Mouse (Mus musculus) hindbrain, embryonic 15.5 days (tissue): ENCODE measurements around the gene Pip5k1c. TPM values are rescaled to one million over a fixed set of nuclear protein-coding genes. Genes with fewer than 3 reads are reported as not detected.
A peak's percentile ranks its signal among the peaks of the same experiment; 100 is the strongest.

Experiments
- ATAC-seq: fragments of 200-750 bp; cut with Nextera tagmentation; 2 replicates; pipeline ENCODE4 v1.8.0; 2017; ENCODE audit warnings: low read depth, moderate number of reproducible peaks, moderate TSS enrichment; ENCODE audit not compliant: low FRiP score
- H3K27ac ChIP-seq: fragments of 300-500 bp; sonication (generic); replicated peaks from 2 replicates; pipeline ENCODE4 v1.5.1; 2015; ENCODE audit warnings: mild to moderate bottlenecking, inconsistent platforms
- H3K27me3 ChIP-seq: fragments of 300-500 bp; sonication (generic); 2 replicates; pipeline ENCODE4 v1.6.1; 2015; ENCODE audit warnings: control low read depth, inconsistent platforms
- H3K36me3 ChIP-seq: fragments of 300-500 bp; sonication (generic); 2 replicates; pipeline ENCODE4 v1.6.1; 2015; ENCODE audit warnings: control low read depth, inconsistent platforms
- H3K4me1 ChIP-seq: fragments of 300-500 bp; sonication (generic); replicated peaks from 2 replicates; pipeline ENCODE4 v1.6.1; 2015; ENCODE audit warnings: control low read depth, inconsistent platforms
- H3K4me2 ChIP-seq: fragments of 300-500 bp; sonication (generic); 2 replicates; pipeline ENCODE4 v1.6.1; 2015; ENCODE audit warnings: moderate library complexity, mild to moderate bottlenecking, inconsistent platforms
- H3K4me3 ChIP-seq: fragments of 300-500 bp; sonication (generic); 2 replicates; pipeline ENCODE4 v1.5.1; 2015; ENCODE audit warnings: mild to moderate bottlenecking, inconsistent platforms
- H3K9ac ChIP-seq: fragments of 300-500 bp; sonication (generic); 2 replicates; pipeline ENCODE4 v1.6.1; 2015; ENCODE audit warnings: inconsistent platforms
- H3K9me3 ChIP-seq: fragments of 300-500 bp; sonication (generic); 2 replicates; pipeline ENCODE4 v1.6.1; 2016; ENCODE audit warnings: control low read depth, inconsistent platforms
- WGBS: fragments of 180-500 bp; shearing (Covaris S2); methylation state at CpG from one replicate; pipeline ENCODE4 v1.1.7; 2015; 5-methylcytosine and 5-hydroxymethylcytosine counted together
- polyA plus RNA-seq: library from polyadenylated mRNA; unstranded; fragments of >200 nt; fragmentation: Nextera tagmentation; extraction: Ambion mirVana; gene quantifications from 2 replicates; pipeline ENCODE4 v1.2.1, GENCODE M21; 2015

Gene Pip5k1c
- polyA plus RNA-seq, 1 experiment from 2014 or later: 151 TPM

DNA sequence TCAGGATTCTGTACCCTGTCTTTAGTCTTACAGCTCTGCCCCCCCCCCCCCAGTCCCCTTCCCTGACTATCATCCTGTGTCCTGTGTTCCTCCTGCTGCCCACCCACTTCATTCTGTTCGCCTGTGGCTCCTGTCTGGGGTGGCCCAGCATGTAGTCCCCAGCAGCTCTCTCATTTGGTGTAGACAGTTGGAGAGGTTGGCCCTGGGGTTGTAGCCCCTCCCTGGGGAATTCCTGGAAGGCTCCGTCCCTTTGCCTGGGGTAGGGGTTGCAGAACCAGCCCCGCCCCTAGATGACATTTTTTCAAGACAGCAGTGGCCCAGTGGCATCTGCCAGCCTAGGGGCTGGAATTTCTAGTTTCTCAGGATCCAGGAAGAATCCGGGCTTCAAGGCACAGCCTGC is 65.4 kb downstream of the Pip5k1c start:
- H3K27ac ChIP-seq: no peak overlapping the region
- H3K9ac ChIP-seq: peak overlapping the region; percentile 66
- H3K27me3 ChIP-seq: peaks cover 9% of the 10 kb centered on the region
- WGBS: 29% methylated on average over 4 of the region's 4 CpGs
- peaks cover 27% of the 10 kb centered on the region for H3K4me1 ChIP-seq
- H3K4me2 ChIP-seq: peak overlapping the region; percentile 83
- ATAC-seq: no peak
- H3K4me3 ChIP-seq: peak overlapping the region; percentile 92
- no peaks in the 10 kb centered on the region; the same call in none of the 2 replicates for H3K36me3 ChIP-seq
- no peaks in the 10 kb centered on the region for H3K9me3 ChIP-seq

DNA sequence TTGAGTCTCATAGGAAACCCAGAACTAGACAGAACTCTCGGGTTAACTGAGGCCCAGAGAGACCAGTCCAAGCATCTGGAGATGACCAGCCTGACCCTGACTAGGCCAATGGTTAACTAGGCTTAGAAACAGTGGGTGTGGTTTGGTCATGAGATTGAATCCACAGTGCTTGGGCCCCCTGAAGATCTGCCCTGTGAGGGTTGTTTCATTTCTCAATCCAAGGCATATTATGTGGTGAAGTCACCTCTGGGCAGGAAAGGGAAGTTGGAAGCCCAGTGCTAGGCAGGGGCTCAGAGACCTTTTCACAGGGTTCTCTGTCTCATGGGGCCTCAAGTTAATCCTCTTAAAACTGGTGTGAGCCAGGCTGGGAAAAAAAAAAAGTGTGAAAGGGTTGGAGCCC is 66.1 kb downstream of the Pip5k1c start:
- peaks cover 15% of the 10 kb centered on the region for H3K27me3 ChIP-seq
- peak overlapping the region; percentile 92; the same call in 1 of the 2 replicates for H3K4me3 ChIP-seq
- no peak for ATAC-seq
- peak overlapping the region; percentile 83 for H3K4me2 ChIP-seq
- no peaks in the 10 kb centered on the region for H3K9me3 ChIP-seq
- WGBS: 37% methylated on average over 1 of the region's 1 CpGs
- no peaks in the 10 kb centered on the region; the same call in none of the 2 replicates for H3K36me3 ChIP-seq
- peaks cover 33% of the 10 kb centered on the region for H3K4me1 ChIP-seq
- H3K27ac ChIP-seq: no peak overlapping the region
- no peak overlapping the region; the same call in 1 of the 2 replicates for H3K9ac ChIP-seq

DNA sequence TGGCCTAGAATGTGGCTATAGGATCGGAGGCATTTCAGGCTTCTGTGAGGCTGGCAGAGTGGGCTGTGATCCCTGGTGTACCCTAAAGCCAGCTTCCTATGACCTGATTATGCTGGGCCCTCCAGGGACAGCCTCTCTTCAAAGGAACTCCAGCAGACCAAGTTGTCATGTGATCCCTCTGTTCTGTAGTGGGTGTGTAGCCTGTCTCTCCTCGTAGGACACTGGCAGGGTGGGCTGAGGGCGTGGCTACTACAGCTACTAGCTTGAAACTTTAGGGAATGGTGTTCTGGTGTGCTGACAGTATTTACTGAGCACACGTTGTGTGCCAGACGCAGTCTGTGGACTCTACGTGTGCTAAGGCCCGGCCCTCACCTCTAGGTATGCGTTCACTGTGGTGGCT is 68.0 kb downstream of the Pip5k1c start:
- Histone ChIP-seq H3K9ac (no peak overlapping the region), H3K27ac (no peak overlapping the region), H3K27me3 (peaks cover 18% of the 10 kb centered on the region), H3K4me1 (peaks cover 50% of the 10 kb centered on the region), H3K4me2 (no peak overlapping the region), H3K36me3 (no peaks in the 10 kb centered on the region; the same call in none of the 2 replicates), H3K9me3 (no peaks in the 10 kb centered on the region), H3K4me3 (no peak overlapping the region)
- no peak for ATAC-seq
- WGBS: 76% methylated on average over 8 of the region's 8 CpGs

DNA sequence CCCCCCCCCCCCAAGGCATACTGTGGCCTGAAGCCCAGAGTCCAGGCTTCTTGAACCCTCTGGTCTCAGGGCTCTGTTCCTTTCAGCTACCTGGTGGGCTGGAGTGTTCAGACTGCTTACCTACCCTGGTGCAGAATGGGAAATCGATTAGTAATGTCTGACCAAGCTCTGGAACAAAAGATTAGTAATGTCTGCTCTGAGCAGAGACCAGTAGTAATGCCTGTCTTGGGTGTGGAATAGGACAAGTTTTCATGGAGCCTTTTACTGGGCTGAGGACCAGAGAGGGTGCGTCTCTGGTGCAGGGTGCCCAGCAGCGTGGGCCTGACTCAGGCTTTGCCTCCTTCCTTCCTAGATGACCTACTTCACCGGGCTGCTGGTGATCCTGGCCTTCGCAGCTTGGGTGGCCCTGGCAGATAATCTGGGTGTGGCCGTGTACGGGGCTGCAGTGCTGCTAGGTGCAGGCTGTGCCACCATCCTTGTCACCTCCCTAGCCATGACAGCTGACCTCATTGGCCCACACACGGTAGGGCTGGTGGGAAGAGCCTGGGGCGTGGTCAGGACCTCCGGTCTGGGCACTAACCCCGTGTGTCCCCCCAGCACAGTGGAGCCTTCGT is 69.7 kb downstream of the Pip5k1c start:
- Histone ChIP-seq H3K27ac (no peak overlapping the region), H3K27me3 (peaks cover 18% of the 10 kb centered on the region), H3K9me3 (no peaks in the 10 kb centered on the region), H3K4me3 (no peak overlapping the region), H3K4me1 (peaks cover 47% of the 10 kb centered on the region), H3K4me2 (no peak overlapping the region), H3K9ac (no peak overlapping the region), H3K36me3 (peaks cover 11% of the 10 kb centered on the region)
- WGBS: 77% methylated on average over 12 of the region's 12 CpGs
- ATAC-seq: no peak

DNA sequence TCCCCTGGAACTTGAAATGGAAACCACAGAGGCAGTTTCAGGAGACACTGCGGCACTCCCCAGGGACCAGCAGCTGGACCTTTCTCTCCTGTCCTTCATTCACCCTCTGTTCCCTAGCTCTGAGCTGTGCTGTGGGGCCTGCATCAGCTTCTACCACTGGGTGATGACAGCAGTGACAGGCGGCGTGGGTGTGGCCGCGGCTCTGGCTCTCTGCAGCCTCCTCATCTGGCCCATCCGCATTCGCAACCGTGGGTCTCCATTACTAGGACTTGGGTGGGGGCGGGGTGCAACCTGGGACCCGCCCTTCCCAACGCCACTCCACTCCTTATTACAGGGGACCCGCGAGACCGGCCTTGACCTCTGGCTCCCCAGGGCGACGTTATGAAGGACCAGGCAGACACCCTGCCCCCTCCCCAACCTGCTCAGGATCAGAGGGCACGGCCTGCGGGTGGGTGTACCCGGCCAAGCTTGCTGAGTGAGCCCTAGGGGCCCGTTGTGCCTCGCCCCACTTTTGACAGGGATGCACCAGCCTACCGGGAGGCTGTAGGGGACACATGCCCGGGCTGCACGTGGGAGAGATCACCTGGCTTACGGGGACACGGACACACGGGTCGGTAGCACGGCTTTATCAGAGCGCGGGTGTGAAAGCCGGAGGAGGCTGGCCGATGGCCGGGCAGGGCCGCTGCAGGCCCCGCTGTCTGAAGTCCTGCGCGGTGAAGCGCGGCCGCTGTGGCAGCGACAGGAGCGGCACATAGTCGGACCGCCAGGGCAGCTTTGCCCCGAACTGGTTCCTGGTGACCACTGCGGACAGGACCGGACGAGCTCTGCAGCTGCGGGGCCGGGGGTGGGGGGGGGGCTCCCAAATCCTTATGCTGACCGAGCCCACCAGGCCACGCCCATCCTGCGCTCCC is 70.9 kb downstream of the Pip5k1c start:
- no peak overlapping the region for H3K27ac ChIP-seq
- 12% methylated on average over 54 of the region's 54 CpGs for WGBS
- no peak for ATAC-seq
- 0 out of 2 replicates have a peak overlapping the region, but pooled peaks have one; percentile 19 for H3K9ac ChIP-seq
- H3K9me3 ChIP-seq: no peaks in the 10 kb centered on the region
- H3K4me3 ChIP-seq: peak overlapping the region; percentile 21
- H3K4me2 ChIP-seq: peak overlapping the region; percentile 50
- H3K36me3 ChIP-seq: peaks cover 23% of the 10 kb centered on the region
- peaks cover 38% of the 10 kb centered on the region for H3K4me1 ChIP-seq
- peaks cover 18% of the 10 kb centered on the region for H3K27me3 ChIP-seq

- H3K36me3 ChIP-seq: peaks cover 32% of the 10 kb centered on the region
- peaks cover 29% of the 10 kb centered on the region for H3K4me1 ChIP-seq
- H3K4me3 ChIP-seq: peak overlapping the region; percentile 21; the same call in 1 of the 2 replicates
- no peaks in the 10 kb centered on the region for H3K9me3 ChIP-seq
- no peak overlapping the region for H3K27ac ChIP-seq
- WGBS: 13% methylated on average over 26 of the region's 28 CpGs
- H3K4me2 ChIP-seq: peak overlapping the region; percentile 50
- H3K27me3 ChIP-seq: peaks cover 18% of the 10 kb centered on the region
- no peak overlapping the region for H3K9ac ChIP-seq
- ATAC-seq: 0 out of 2 replicates have a peak, but pooled peaks have one; percentile 8
Observed at GRCm38 (mm10) chr10:81364666-81365065, 71.9 kb downstream of the Pip5k1c start.

GRCm38 (mm10) chr10:81365073-81365472 is 72.3 kb downstream of the Pip5k1c start:
- no peak overlapping the region for H3K4me2 ChIP-seq

DNA sequence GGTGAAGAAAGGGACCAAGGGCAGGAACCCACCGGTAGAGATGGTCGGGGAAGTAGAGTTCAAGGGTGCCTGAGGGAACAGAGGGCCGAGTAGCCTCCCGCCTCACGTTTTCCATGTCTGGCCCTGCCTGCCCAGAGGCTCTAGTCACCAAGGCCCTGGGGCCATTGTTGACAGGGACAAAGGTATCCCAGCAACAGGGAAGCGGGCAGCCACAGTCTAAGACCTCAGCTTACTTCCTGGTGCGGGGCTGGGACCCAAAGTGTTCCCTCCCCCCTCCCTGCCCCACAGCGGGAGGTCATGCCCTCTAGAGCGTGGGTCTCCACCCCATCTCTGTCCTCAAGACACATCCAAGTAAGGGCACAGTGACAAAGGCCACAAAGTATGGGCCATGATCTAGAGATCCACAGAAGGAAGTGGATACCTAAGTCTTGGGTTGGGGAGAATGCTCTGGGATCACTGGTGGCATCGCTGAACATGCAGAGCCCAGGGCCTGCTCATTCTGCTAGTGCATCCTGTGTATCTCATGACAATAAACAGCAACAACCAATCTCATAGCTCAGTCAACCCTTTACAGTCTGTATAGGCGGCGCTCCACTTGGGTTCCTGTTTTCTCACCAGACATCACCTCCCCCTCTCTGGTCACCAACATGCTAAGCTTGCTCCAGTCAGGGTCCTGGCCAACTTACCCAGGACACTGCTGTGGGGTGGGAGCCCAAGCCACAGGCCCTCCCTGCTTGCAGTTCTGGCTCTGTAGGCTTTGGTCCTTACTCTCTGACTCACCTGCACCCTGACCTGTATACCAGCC is 73.1 kb downstream of the Pip5k1c start, which contains the start of gene 4930404N11Rik:
TSS of gene 4930404N11Rik (minus strand) at position 145 of the 805 bp plus-strand sequence.
- peaks cover 44% of the 10 kb centered on the region for H3K36me3 ChIP-seq
- H3K27ac ChIP-seq: no peak within 1 kb of the TSS
- peaks cover 18% of the 10 kb centered on the region for H3K27me3 ChIP-seq
- peak within 1 kb of the TSS; percentile 50 for H3K4me2 ChIP-seq
- H3K4me3 ChIP-seq: peak within 1 kb of the TSS; percentile 21; the same call in 1 of the 2 replicates
- no peak within 1 kb of the TSS for H3K9ac ChIP-seq
- H3K4me1 ChIP-seq: peaks cover 25% of the 10 kb centered on the region
- ATAC-seq: no peak
- WGBS: 16% methylated on average over 12 of the region's 12 CpGs
- no peaks in the 10 kb centered on the region for H3K9me3 ChIP-seq

More at GRCm38 (mm10) chr10:81365073-81365472, 72.3 kb downstream of the Pip5k1c start:
- Histone ChIP-seq H3K27ac (no peak overlapping the region), H3K4me1 (peaks cover 25% of the 10 kb centered on the region), H3K4me3 (no peak overlapping the region), H3K9ac (no peak overlapping the region), H3K9me3 (no peaks in the 10 kb centered on the region), H3K27me3 (peaks cover 18% of the 10 kb centered on the region), H3K36me3 (peaks cover 36% of the 10 kb centered on the region)
- ATAC-seq: 0 out of 2 replicates have a peak, but pooled peaks have one; percentile 5
- WGBS: 44% methylated on average over 4 of the region's 4 CpGs

GRCm38 (mm10) chr10:81366477-81367206 is 73.9 kb downstream of the Pip5k1c start:
- H3K4me3 ChIP-seq: no peak overlapping the region
- H3K4me1 ChIP-seq: peaks cover 25% of the 10 kb centered on the region
- H3K36me3 ChIP-seq: peaks cover 49% of the 10 kb centered on the region
- WGBS: 78% methylated on average over 6 of the region's 6 CpGs
- H3K27me3 ChIP-seq: peaks cover 18% of the 10 kb centered on the region
- ATAC-seq: no peak
- no peak overlapping the region for H3K9ac ChIP-seq
- no peaks in the 10 kb centered on the region for H3K9me3 ChIP-seq
- H3K27ac ChIP-seq: no peak overlapping the region
- no peak overlapping the region for H3K4me2 ChIP-seq

GRCm38 (mm10) chr10:81367207-81367495 is 74.4 kb downstream of the Pip5k1c start:
- H3K27ac ChIP-seq: no peak overlapping the region
- no peak for ATAC-seq
- H3K4me1 ChIP-seq: peaks cover 25% of the 10 kb centered on the region
- no peak overlapping the region for H3K9ac ChIP-seq
- H3K36me3 ChIP-seq: peaks cover 49% of the 10 kb centered on the region
- WGBS: 60% methylated on average over 6 of the region's 6 CpGs
- H3K4me3 ChIP-seq: no peak overlapping the region
- peaks cover 18% of the 10 kb centered on the region for H3K27me3 ChIP-seq
- no peak overlapping the region for H3K4me2 ChIP-seq
- H3K9me3 ChIP-seq: no peaks in the 10 kb centered on the region
